8 mouse cellular contexts compared by ENCODE assay signal in genomic region chr9:124476096-124476902, GRCm38 (mm10). TPM values are rescaled to one million over a fixed set of nuclear protein-coding genes. Genes with fewer than 3 reads are reported as not detected.
DNase-seq lines count a peak whose midpoint lies in the region; ATAC-seq and TF ChIP-seq lines count a peak whose summit lies in the region.

Gene Ppp2r3d (minus strand): TSS chr9:124476898.

- no peaks in the 10 kb centered on the region for H3K79me2 ChIP-seq in myocyte (ENCODE audit: control insufficient read depth, insufficient read depth)

- no peak within 1 kb of the TSS for H3K4me3 ChIP-seq in thymus, adult 2 months (ENCODE audit: control insufficient read depth, insufficient read depth, low read length)
- no peak within 1 kb of the TSS for H3K4me3 ChIP-seq in bone marrow macrophage, adult 2 months (ENCODE audit: insufficient read depth, low read length)
- H3K4me3 ChIP-seq in gastrocnemius, adult 2 months = no peak within 1 kb of the TSS
- H3K4me3 ChIP-seq in hindbrain, embryonic 14.5 days (replicated peaks; ENCODE audit: low read length) = no peak within 1 kb of the TSS
- H3K4me3 ChIP-seq in myocyte = no peak within 1 kb of the TSS

- TF ChIP-seq CTCF in thymus, adult 2 months (IDR thresholded peaks at IDR 0.05; ENCODE audit: borderline replicate concordance, control insufficient read depth, extremely low read depth, insufficient read depth, low read length, poor library complexity) = no peak
- TF ChIP-seq CTCF in bone marrow macrophage, adult 2 months (IDR thresholded peaks at IDR 0.05; ENCODE audit: low read depth, low read length) = no peak
- no peak for TF ChIP-seq CTCF in gastrocnemius, adult 2 months (IDR thresholded peaks at IDR 0.05)

- H3K36me3 ChIP-seq in thymus, adult 2 months (ENCODE audit: control insufficient read depth, insufficient read depth, low read length) = no peaks in the 10 kb centered on the region
- H3K36me3 ChIP-seq in hindbrain, embryonic 14.5 days (replicated peaks; ENCODE audit: control insufficient read depth, insufficient read depth) = peaks cover 13% of the 10 kb centered on the region
- H3K36me3 ChIP-seq in myocyte (ENCODE audit: control insufficient read depth, insufficient read depth) = no peaks in the 10 kb centered on the region

- no peak within 1 kb of the TSS for H3ac ChIP-seq in myocyte (ENCODE audit: control insufficient read depth, insufficient read length)

- peak; percentile 6 for DNase-seq in thymus, adult 2 months
- DNase-seq in thymus, adult 18-20 months = no peak
- no peak for DNase-seq in gastrocnemius, adult 2 months
- no peak for DNase-seq in hindbrain, embryonic 14.5 days (ENCODE audit: low spot score)
- DNase-seq in left cerebral cortex, postnatal 4 days = peak; percentile 11

- peaks cover 4% of the 10 kb centered on the region for H3K4me1 ChIP-seq in thymus, adult 2 months (replicated peaks; ENCODE audit: control insufficient read depth, insufficient read depth, low read length)
- H3K4me1 ChIP-seq in bone marrow macrophage, adult 2 months (ENCODE audit: control insufficient read depth, insufficient read depth, low read length) = no peaks in the 10 kb centered on the region
- no peaks in the 10 kb centered on the region for H3K4me1 ChIP-seq in hindbrain, embryonic 14.5 days (replicated peaks; ENCODE audit: control insufficient read depth, insufficient read depth, low read length)

- H3K9me3 ChIP-seq in hindbrain, embryonic 14.5 days (ENCODE audit: control insufficient read depth, low read length) = 0 out of 2 replicates have a peak, but pooled peaks cover 4% of the 10 kb centered on the region

- TF ChIP-seq POLR2A in thymus, adult 2 months (IDR thresholded peaks at IDR 0.05; ENCODE audit: control insufficient read depth, extremely low read depth, insufficient read depth, low read length, poor library complexity) = no peak
- TF ChIP-seq POLR2A in bone marrow macrophage, adult 2 months (IDR thresholded peaks at IDR 0.05; ENCODE audit: borderline replicate concordance, low read depth, low read length) = no peak
- no peak for TF ChIP-seq POLR2A in myocyte (IDR thresholded peaks at IDR 0.05; ENCODE audit: insufficient read length, low read depth)

- no peaks in the 10 kb centered on the region for H3K27me3 ChIP-seq in thymus, adult 2 months (ENCODE audit: control insufficient read depth, insufficient read depth, low read length)
- H3K27me3 ChIP-seq in hindbrain, embryonic 14.5 days (ENCODE audit: control insufficient read depth, insufficient read depth, low read length) = no peaks in the 10 kb centered on the region
- no peaks in the 10 kb centered on the region for H3K27me3 ChIP-seq in myocyte (ENCODE audit: control insufficient read depth, insufficient read depth, insufficient read length)

- ATAC-seq in hindbrain, embryonic 14.5 days (ENCODE audit: low FRiP score) = 0 out of 2 replicates have a peak, but pooled peaks have one; percentile 59
- no peak for ATAC-seq in erythroblast, adult 5-6 weeks (replicated peaks; ENCODE audit: low FRiP score, poor library complexity, severe bottlenecking)

- intact Hi-C loops in gastrocnemius, adult 2 months (cut with DNase I) = no loop called here
- intact Hi-C loops in left cerebral cortex, postnatal 4 days (cut with DNase I) = loop anchor here (1.0 kb wide), 1 partner anchor 36 kb away; no protein-coding TSS in a partner anchor

- no peak within 1 kb of the TSS for H3K27ac ChIP-seq in thymus, adult 2 months (ENCODE audit: control insufficient read depth, insufficient read depth, low read length)
- H3K27ac ChIP-seq in bone marrow macrophage, adult 2 months (ENCODE audit: insufficient read depth, low read depth, low read length) = no peak within 1 kb of the TSS
- no peak within 1 kb of the TSS for H3K27ac ChIP-seq in gastrocnemius, adult 2 months
- H3K27ac ChIP-seq in hindbrain, embryonic 14.5 days = no peak within 1 kb of the TSS

- 98% methylated on average over 22 of the region's 22 CpGs for WGBS in thymus, adult 2 months
- 97% methylated on average over 22 of the region's 22 CpGs for WGBS in hindbrain, embryonic 14.5 days

- no peak within 1 kb of the TSS for H3K4me2 ChIP-seq in hindbrain, embryonic 14.5 days (replicated peaks)
- H3K4me2 ChIP-seq in myocyte (ENCODE audit: low read depth) = no peak within 1 kb of the TSS

- H3K9ac ChIP-seq in hindbrain, embryonic 14.5 days = no peak within 1 kb of the TSS

TF ChIP-seq in myocyte, 11 proteins besides CTCF, POLR2A, EP300 and RAD21:
- no peak for TF ChIP-seq TCF12 (IDR thresholded peaks at IDR 0.05; ENCODE audit: insufficient read depth, poor library complexity, severe bottlenecking)
- no peak for TF ChIP-seq MYOD1 (IDR thresholded peaks at IDR 0.05; ENCODE audit: control insufficient read depth in 1 of 3, insufficient read length in 2 of 3, low read depth in 2 of 3)
- TF ChIP-seq CEBPB (IDR thresholded peaks at IDR 0.05; ENCODE audit: insufficient read depth, poor library complexity, severe bottlenecking) = no peak
- TF ChIP-seq MYOG (IDR thresholded peaks at IDR 0.05; ENCODE audit: control insufficient read depth in 1 of 3, insufficient read depth in 1 of 3, insufficient read length in 2 of 3, low read depth in 2 of 3) = no peak
- TF ChIP-seq USF1 (IDR thresholded peaks at IDR 0.05; ENCODE audit: low read depth) = no peak
- TF ChIP-seq MAX (IDR thresholded peaks at IDR 0.05; ENCODE audit: low read depth) = no peak
- no peak for TF ChIP-seq E2F4 (IDR thresholded peaks at IDR 0.05; ENCODE audit: insufficient read depth)
- TF ChIP-seq TCF3 (IDR thresholded peaks at IDR 0.05; ENCODE audit: insufficient read length, low read depth) = no peak

RNA-seq across cellular contexts. Expression of gene Ppp2r3d, which starts in this region (rescaled TPM):
- polyA plus RNA-seq in thymus, adult 2 months (2012; rRNA removed) = 497 and 584 TPM in 2 replicates
- polyA plus RNA-seq in bone marrow macrophage, adult 2 months (2012; ENCODE audit: insufficient read depth, insufficient read length, missing spikeins) = 84.7 and 110 TPM in 2 replicates
- 10 to 100 TPM; 29.8 to 36.0 TPM for total RNA-seq in gastrocnemius, adult 2 months (2021)
- polyA plus RNA-seq in hindbrain, embryonic 14.5 days (2014; fragmentation: Nextera tagmentation; extraction: Ambion mirVana) = 150 and 154 TPM in 2 replicates
- 100 to 1,000 TPM; 123 to 127 TPM for total RNA-seq in left cerebral cortex, postnatal 4 days (2021)
- 171 TPM for polyA plus RNA-seq in myocyte (2012; fragmentation: generic; extraction: Trizol)
- 1.5 and 12.7 TPM in 2 replicates for total RNA-seq in erythroblast, adult 5-6 weeks (2015; ENCODE audit: low replicate concordance)
- 2.5 and 5.6 TPM in 2 replicates for total RNA-seq in erythroblast, adult 5-6 weeks (2017; ENCODE audit: low replicate concordance)

Comparison
In these comparisons a context has a peak if more than half of its experiments do, and no peak if none do; other contexts are left out.
1. DNase-seq: peak in thymus, adult 2 months (single experiment) and left cerebral cortex, postnatal 4 days (single experiment); none in thymus, adult 18-20 months (0 of 2), gastrocnemius, adult 2 months (single experiment) and hindbrain, embryonic 14.5 days (single experiment).